Mouse (Mus musculus) forebrain, embryonic 11.5 days (tissue): ENCODE data around the gene Onecut3. TPM values are rescaled to one million over a fixed set of nuclear protein-coding genes. Genes with fewer than 3 reads are reported as not detected.

ENCODE experiments used
- ATAC-seq: fragments of 200-750 bp; cut with Nextera tagmentation; replicated peaks from 2 replicates; pipeline ENCODE4 v1.8.0; 2017; ENCODE audit warnings: moderate TSS enrichment; ENCODE audit not compliant: low FRiP score
- DNase-seq: peaks from one replicate; pipeline ENCODE4 v3.0.0-alpha.2; 2017; ENCODE audit warnings: low spot score
- H3K27ac ChIP-seq: fragments of 300-500 bp; sonication (generic); 2 replicates; pipeline ENCODE4 v1.5.1; 2014; ENCODE audit warnings: low read depth, low read length
- H3K27me3 ChIP-seq: fragments of 300-500 bp; sonication (generic); 2 replicates; pipeline ENCODE4 v1.6.1; 2014; ENCODE audit warnings: mild to moderate bottlenecking, low read length, mixed read lengths; ENCODE audit not compliant: control insufficient read depth, insufficient read depth
- H3K36me3 ChIP-seq: fragments of 300-500 bp; sonication (generic); 2 replicates; pipeline ENCODE4 v1.6.1; 2014; ENCODE audit warnings: mild to moderate bottlenecking, low read length, moderate library complexity, mixed read lengths; ENCODE audit not compliant: control insufficient read depth, insufficient read depth
- H3K4me1 ChIP-seq: fragments of 300-500 bp; sonication (generic); replicated peaks from 2 replicates; pipeline ENCODE4 v1.6.1; 2014; ENCODE audit warnings: low read length, mixed read lengths; ENCODE audit not compliant: control insufficient read depth, insufficient read depth
- H3K4me2 ChIP-seq: fragments of 300-500 bp; sonication (generic); 2 replicates; pipeline ENCODE4 v1.6.1; 2014; ENCODE audit warnings: low read depth, mild to moderate bottlenecking, low read length, moderate library complexity, mixed read lengths; ENCODE audit not compliant: severe bottlenecking
- H3K4me3 ChIP-seq: fragments of 300-500 bp; sonication (generic); 2 replicates; pipeline ENCODE4 v1.5.1; 2014; ENCODE audit warnings: low read depth, low read length
- H3K9ac ChIP-seq: fragments of 300-500 bp; sonication (generic); 2 replicates; pipeline ENCODE4 v1.6.1; 2014; ENCODE audit warnings: low read length
- H3K9me3 ChIP-seq: fragments of 300-500 bp; sonication (generic); 2 replicates; pipeline ENCODE4 v1.6.1; 2016; ENCODE audit warnings: low read length, mixed read lengths; ENCODE audit not compliant: control insufficient read depth
- WGBS: fragments of 180-500 bp; shearing (Covaris S2); extraction: QIAGEN DNeasy Blood & Tissue Kit; methylation state at CpG from one replicate; pipeline ENCODE4 v1.1.7; 2014; 5-methylcytosine and 5-hydroxymethylcytosine counted together
- polyA plus RNA-seq: library from polyadenylated mRNA; unstranded; fragments of >200 nt; fragmentation: Nextera tagmentation; extraction: Ambion mirVana; gene quantifications from 2 replicates; pipeline ENCODE4 v1.2.1, GENCODE M21; 2014

Gene Onecut3
- polyA plus RNA-seq, 1 experiment from 2014 or later, result 0.53 TPM

- Histone ChIP-seq H3K9me3 (no peaks in the 10 kb centered on the region; the same call in 1 of the 2 replicates), H3K4me1 (peaks cover 7% of the 10 kb centered on the region), H3K4me3 (no peak overlapping the region), H3K4me2 (no peak overlapping the region), H3K9ac (no peak overlapping the region), H3K27ac (no peak overlapping the region), H3K27me3 (peaks cover 72% of the 10 kb centered on the region), H3K36me3 (no peaks in the 10 kb centered on the region)
- no peak for DNase-seq
- no peak for ATAC-seq
- WGBS, result 2% methylated on average over 22 of the region's 22 CpGs
These were observed 4.6 kb upstream of the Onecut3 start for GRCm38 (mm10) chr10:80490051-80490450.

DNA sequence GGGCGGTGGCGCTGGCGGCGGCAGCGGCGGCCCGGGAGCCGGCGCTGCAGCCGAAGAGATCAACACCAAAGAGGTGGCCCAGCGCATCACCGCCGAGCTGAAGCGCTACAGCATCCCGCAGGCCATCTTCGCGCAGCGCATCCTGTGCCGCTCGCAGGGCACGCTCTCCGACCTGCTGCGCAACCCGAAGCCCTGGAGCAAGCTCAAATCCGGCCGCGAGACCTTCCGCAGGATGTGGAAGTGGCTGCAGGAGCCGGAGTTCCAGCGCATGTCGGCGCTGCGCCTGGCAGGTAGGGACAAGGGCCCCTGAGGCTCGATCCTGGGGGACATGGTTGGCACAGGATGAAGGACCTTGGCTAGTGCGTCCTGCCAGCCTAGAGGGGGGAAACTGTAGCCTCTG, 1.3 kb downstream of the Onecut3 start:
- ATAC-seq (no peak), DNase-seq (no peak)
- peaks cover 100% of the 10 kb centered on the region for H3K27me3 ChIP-seq
- no peak overlapping the region for H3K9ac ChIP-seq
- H3K4me1 ChIP-seq, result peaks cover 14% of the 10 kb centered on the region
- H3K4me3 ChIP-seq, result peak overlapping the region; percentile 25
- H3K27ac ChIP-seq, result no peak overlapping the region
- H3K4me2 ChIP-seq, result no peak overlapping the region; the same call in 1 of the 2 replicates
- WGBS, result under 1% methylated on average over 35 of the region's 35 CpGs
- H3K9me3 ChIP-seq, result no peaks in the 10 kb centered on the region
- no peaks in the 10 kb centered on the region for H3K36me3 ChIP-seq

GRCm38 (mm10) chr10:80496421-80496820, 1.8 kb downstream of the Onecut3 start:
- no peaks in the 10 kb centered on the region for H3K9me3 ChIP-seq
- ATAC-seq, result no peak
- under 1% methylated on average over 20 of the region's 20 CpGs for WGBS
- peaks cover 14% of the 10 kb centered on the region for H3K4me1 ChIP-seq
- H3K27me3 ChIP-seq, result peaks cover 99% of the 10 kb centered on the region
- H3K9ac ChIP-seq, result no peak overlapping the region
- no peaks in the 10 kb centered on the region for H3K36me3 ChIP-seq
- no peak overlapping the region for H3K4me2 ChIP-seq
- H3K4me3 ChIP-seq, result no peak overlapping the region
- no peak overlapping the region for H3K27ac ChIP-seq
- DNase-seq, result no peak

DNA sequence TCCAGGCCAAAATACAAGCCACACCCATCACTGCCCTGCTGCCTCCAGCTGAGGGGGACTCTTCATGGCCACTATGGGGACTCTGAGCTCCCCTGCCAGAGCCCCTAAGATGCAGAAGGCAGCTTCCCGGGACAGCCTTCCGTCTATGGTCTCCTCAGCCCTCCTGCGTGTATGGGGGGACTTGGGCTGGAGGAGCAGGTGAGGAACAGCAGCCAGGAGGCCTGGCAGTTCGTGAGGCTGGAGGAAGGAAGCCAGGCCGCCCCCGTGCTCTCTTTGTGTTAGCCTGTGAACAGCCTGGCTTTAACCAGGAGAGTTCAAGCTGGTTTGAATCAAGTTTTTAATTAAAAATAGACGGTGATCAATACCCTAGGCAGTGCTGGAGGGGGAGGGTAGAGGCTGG, 7.7 kb downstream of the Onecut3 start:
- Histone ChIP-seq H3K4me3 (no peak overlapping the region), H3K36me3 (no peaks in the 10 kb centered on the region)
- no peak for ATAC-seq

DNA sequence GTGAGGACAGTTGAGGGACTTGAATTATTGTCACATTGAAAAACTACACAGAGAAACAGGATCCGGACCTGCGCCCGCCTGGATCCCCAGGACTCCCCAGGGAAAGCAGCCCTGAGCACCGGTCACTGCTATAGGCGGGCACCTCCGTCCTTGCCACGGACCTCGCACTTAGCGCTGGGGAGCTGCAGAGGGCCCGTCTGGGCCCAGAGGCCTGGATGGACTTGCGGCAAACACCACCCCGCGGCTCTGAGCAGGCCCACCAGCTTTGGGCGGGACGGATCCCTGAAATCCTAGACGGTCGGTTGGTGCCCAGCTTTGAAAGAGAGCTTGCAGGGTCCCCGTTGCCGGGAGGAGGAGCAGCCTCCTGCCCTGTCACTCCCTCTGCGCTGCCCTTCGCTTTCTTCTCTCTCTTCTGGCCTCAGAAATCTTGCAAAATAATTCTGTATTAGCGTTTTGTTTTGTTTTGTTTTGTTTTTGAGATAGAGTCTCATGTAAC, 8.2 kb downstream of the Onecut3 start:
- H3K4me2 ChIP-seq, result no peak overlapping the region
- H3K27ac ChIP-seq, result no peak overlapping the region
- no peak for ATAC-seq
- no peak overlapping the region for H3K4me3 ChIP-seq
- no peaks in the 10 kb centered on the region for H3K9me3 ChIP-seq
- peaks cover 78% of the 10 kb centered on the region for H3K27me3 ChIP-seq
- DNase-seq, result no peak
- no peak overlapping the region for H3K9ac ChIP-seq
- no peaks in the 10 kb centered on the region for H3K4me1 ChIP-seq
- H3K36me3 ChIP-seq, result no peaks in the 10 kb centered on the region
- WGBS, result 1% methylated on average over 22 of the region's 22 CpGs

More for the DNA sequence above, 7.7 kb downstream of the Onecut3 start:
- WGBS, result under 1% methylated on average over 7 of the region's 7 CpGs
- H3K4me2 ChIP-seq, result no peak overlapping the region
- no peaks in the 10 kb centered on the region for H3K4me1 ChIP-seq
- DNase-seq, result no peak
- peaks cover 81% of the 10 kb centered on the region for H3K27me3 ChIP-seq
- no peak overlapping the region for H3K27ac ChIP-seq
- no peak overlapping the region for H3K9ac ChIP-seq
- no peaks in the 10 kb centered on the region for H3K9me3 ChIP-seq

- under 1% methylated on average over 27 of the region's 27 CpGs for WGBS
- Histone ChIP-seq H3K4me3 (no peak overlapping the region), H3K36me3 (no peaks in the 10 kb centered on the region), H3K9me3 (no peaks in the 10 kb centered on the region), H3K4me2 (no peak overlapping the region), H3K27ac (no peak overlapping the region), H3K27me3 (peaks cover 70% of the 10 kb centered on the region), H3K4me1 (no peaks in the 10 kb centered on the region), H3K9ac (no peak overlapping the region)
- DNase-seq, result no peak
- ATAC-seq, result no peak
These were observed 9.1 kb downstream of the Onecut3 start for GRCm38 (mm10) chr10:80503599-80504220.

GRCm38 (mm10) chr10:80504724-80505123, 10.1 kb downstream of the Onecut3 start:
- Histone ChIP-seq H3K4me3 (no peak overlapping the region), H3K9me3 (no peaks in the 10 kb centered on the region), H3K27me3 (peaks cover 60% of the 10 kb centered on the region), H3K4me1 (no peaks in the 10 kb centered on the region; the same call in 1 of the 2 replicates), H3K27ac (no peak overlapping the region), H3K4me2 (no peak overlapping the region), H3K36me3 (no peaks in the 10 kb centered on the region), H3K9ac (no peak overlapping the region)
- DNase-seq, result no peak
- no peak for ATAC-seq
- 2% methylated on average over 9 of the region's 9 CpGs for WGBS

DNA sequence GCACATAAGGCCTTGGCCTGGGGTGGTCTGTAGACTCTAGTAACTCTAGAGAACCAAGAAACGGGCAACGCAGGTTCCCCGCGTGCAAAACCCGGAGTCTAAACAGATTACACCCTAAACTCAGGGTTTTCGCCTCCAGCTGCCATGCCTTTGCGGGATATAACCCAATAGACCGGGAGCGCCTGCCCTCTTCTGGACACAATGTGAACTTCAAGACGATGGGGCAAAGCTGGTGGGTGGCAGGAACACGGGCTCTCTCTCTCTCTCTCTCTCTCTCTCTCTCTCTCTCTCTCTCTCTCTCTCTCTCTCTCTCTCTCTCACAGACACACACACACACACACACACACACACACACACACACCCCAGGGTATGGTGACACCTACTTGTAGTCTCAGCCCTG, 11.6 kb downstream of the Onecut3 start:
- no peaks in the 10 kb centered on the region for H3K36me3 ChIP-seq
- no peak overlapping the region for H3K4me2 ChIP-seq
- ATAC-seq (no peak), DNase-seq (peak; percentile 87)
- no peak overlapping the region for H3K4me3 ChIP-seq
- H3K4me1 ChIP-seq, result no peaks in the 10 kb centered on the region; the same call in 1 of the 2 replicates
- WGBS, result 0% methylated on average over 11 of the region's 11 CpGs
- no peak overlapping the region for H3K27ac ChIP-seq
- H3K9me3 ChIP-seq, result no peaks in the 10 kb centered on the region
- no peak overlapping the region for H3K9ac ChIP-seq
- peaks cover 48% of the 10 kb centered on the region for H3K27me3 ChIP-seq
